Mouse (Mus musculus): ENCODE measurements around the gene Gab2.

GRCm38 (mm10) chr7:97108119-97108518 is 26.7 kb downstream of the Gab2 start:
- TF ChIP-seq POLR2A (IDR thresholded peaks at IDR 0.05; ENCODE audit: borderline replicate concordance, control insufficient read depth, low read depth, low read length) = no peak
- no peak for TF ChIP-seq CTCF (IDR thresholded peaks at IDR 0.05; ENCODE audit: control insufficient read depth, insufficient read depth, low read length)

All from bone marrow, adult 2 months (tissue).